24 mouse cellular contexts compared by ENCODE assay signal in genomic region chr1:56360857-56361256, GRCm38 (mm10).
"Had no signal": no experiment of that assay in that cellular context is flagged by ENCODE, and none has a peak within 500 bp of the region (broad histone marks: within the 10 kb centered on the region; RNA-seq: fewer than 3 reads in every experiment).

No protein-coding gene starts in this region.

- H3K4me3 ChIP-seq: heart, adult 2 months; heart, embryonic 13.5 days; heart, embryonic 15.5 days; hindbrain, embryonic 13.5 days; hindbrain, embryonic 15.5 days; intestine, embryonic 15.5 days; layer of hippocampus, adult 2 months; left cerebral cortex, adult 2 months; liver, embryonic 13.5 days had no signal

- H3K9me3 ChIP-seq: heart, embryonic 13.5 days; heart, embryonic 15.5 days; hindbrain, embryonic 13.5 days; hindbrain, embryonic 15.5 days; intestine, embryonic 15.5 days; liver, embryonic 13.5 days had no signal

- H3K9ac ChIP-seq: heart, embryonic 13.5 days; heart, embryonic 15.5 days; hindbrain, embryonic 13.5 days; hindbrain, embryonic 15.5 days; intestine, embryonic 15.5 days; liver, embryonic 13.5 days had no signal

- H3K27ac ChIP-seq: heart, adult 2 months; heart, embryonic 13.5 days; heart, embryonic 15.5 days; hindbrain, embryonic 13.5 days; hindbrain, embryonic 15.5 days; hindbrain, postnatal 0 days; intestine, embryonic 15.5 days; layer of hippocampus, adult 2 months; left cerebral cortex, adult 2 months; liver, embryonic 13.5 days had no signal

- H3K27me3 ChIP-seq: heart, embryonic 13.5 days; heart, embryonic 15.5 days; hindbrain, embryonic 13.5 days; hindbrain, embryonic 15.5 days; intestine, embryonic 15.5 days; liver, embryonic 13.5 days had no signal

- ATAC-seq: hindbrain, postnatal 0 days; intestine, embryonic 15.5 days; intestine, postnatal 0 days had no signal

- DNase-seq: gastrocnemius, postnatal 14 days; gastrocnemius, postnatal 36 days; heart, adult 11 months; heart, adult 2 months; heart, postnatal 14 days; heart, postnatal 36 days; kidney, adult 18-20 months; kidney, adult 8-10 months; kidney, postnatal 10 days; kidney, postnatal 25 days; kidney, postnatal 4 days; liver; liver, embryonic 13.5 days had no signal

- H3K4me2 ChIP-seq: heart, embryonic 11.5 days; heart, embryonic 13.5 days; heart, embryonic 15.5 days; hindbrain, embryonic 13.5 days; hindbrain, embryonic 15.5 days; intestine, embryonic 15.5 days; liver, embryonic 11.5 days; liver, embryonic 13.5 days had no signal

- H3K36me3 ChIP-seq: heart, embryonic 13.5 days; heart, embryonic 15.5 days; hindbrain, embryonic 13.5 days; hindbrain, embryonic 15.5 days; intestine, embryonic 15.5 days; liver, embryonic 13.5 days had no signal

- H3K4me1 ChIP-seq: heart, embryonic 13.5 days; heart, embryonic 15.5 days; hindbrain, embryonic 13.5 days; hindbrain, embryonic 15.5 days; intestine, embryonic 15.5 days; liver, embryonic 13.5 days had no signal
